Mouse (Mus musculus) spleen, adult 2 months (tissue): Measurements from ENCODE around the gene Cenpi.

Experiments used
- CTCF ChIP-seq: fragments of 200-500 bp; IDR thresholded peaks from 2 replicates; pipeline ENCODE4 v1.5.1; 2011; ENCODE audit warnings: mild to moderate bottlenecking, inconsistent platforms; ENCODE audit not compliant: insufficient read depth, insufficient read length, insufficient replicate concordance; ENCODE audit errors: extremely low read depth
- POLR2A ChIP-seq: fragments of 200-500 bp; IDR thresholded peaks from 2 replicates; pipeline ENCODE4 v1.6.1; 2011; ENCODE audit warnings: low read depth, low read length, inconsistent platforms

GRCm38 (mm10) chrX:134308275-134308634 is 371 bp downstream of the Cenpi start:
- no peak for TF ChIP-seq CTCF
- TF ChIP-seq POLR2A: no peak
